Mouse (Mus musculus): ENCODE measurements around the gene Sh3d21. TPM values are rescaled to one million over a fixed set of nuclear protein-coding genes. Genes with fewer than 3 reads are reported as not detected.

Sh3d21 gene
- polyA plus RNA-seq, 1 experiment from 2014 or later, result 9.2 TPM

GRCm38 (mm10) chr4:126113243-126113642 lies 50.0 kb downstream of the Sh3d21 start:
- H3K9ac ChIP-seq (ENCODE audit: low read length), result no peak overlapping the region
- no peak overlapping the region for H3K27ac ChIP-seq (ENCODE audit: low read length)
- no peak for ATAC-seq (ENCODE audit: low read depth)
- no peak overlapping the region for H3K4me3 ChIP-seq (ENCODE audit: low read length)
- peaks cover 62% of the 10 kb centered on the region for H3K4me1 ChIP-seq (replicated peaks; ENCODE audit: control insufficient read depth, insufficient read depth, low read length)
- no peak overlapping the region for H3K4me2 ChIP-seq (ENCODE audit: low read depth, low read length)
- no peaks in the 10 kb centered on the region for H3K9me3 ChIP-seq (ENCODE audit: control insufficient read depth, low read length)
- no peaks in the 10 kb centered on the region for H3K36me3 ChIP-seq (ENCODE audit: control insufficient read depth, insufficient read depth, low read length)
- 69% methylated on average over 4 of the region's 4 CpGs for WGBS
- H3K27me3 ChIP-seq (ENCODE audit: control insufficient read depth, insufficient read depth, low read depth, low read length), result no peaks in the 10 kb centered on the region

- no peaks in the 10 kb centered on the region for H3K9me3 ChIP-seq (ENCODE audit: control insufficient read depth, low read length)
- H3K4me2 ChIP-seq (ENCODE audit: low read depth, low read length), result peak overlapping the region; percentile 45
- peaks cover 58% of the 10 kb centered on the region for H3K4me1 ChIP-seq (replicated peaks; ENCODE audit: control insufficient read depth, insufficient read depth, low read length)
- H3K4me3 ChIP-seq (ENCODE audit: low read length), result peak overlapping the region; percentile 8
- H3K36me3 ChIP-seq (ENCODE audit: control insufficient read depth, insufficient read depth, low read length), result no peaks in the 10 kb centered on the region
- H3K27ac ChIP-seq (ENCODE audit: low read length), result peak overlapping the region; percentile 93
- H3K9ac ChIP-seq (ENCODE audit: low read length), result peak overlapping the region; percentile 55
- H3K27me3 ChIP-seq (ENCODE audit: control insufficient read depth, insufficient read depth, low read depth, low read length), result no peaks in the 10 kb centered on the region
- WGBS, result 15% methylated on average over 7 of the region's 7 CpGs
- peak; percentile 10 for ATAC-seq (ENCODE audit: low read depth)
These were observed 52.1 kb downstream of the Sh3d21 start for GRCm38 (mm10) chr4:126111153-126111549.

- Histone ChIP-seq H3K4me3 (ENCODE audit: low read length) (peak overlapping the region; percentile 8), H3K36me3 (ENCODE audit: control insufficient read depth, insufficient read depth, low read length) (no peaks in the 10 kb centered on the region), H3K27me3 (ENCODE audit: control insufficient read depth, insufficient read depth, low read depth, low read length) (no peaks in the 10 kb centered on the region), H3K4me2 (ENCODE audit: low read depth, low read length) (peak overlapping the region; percentile 45), H3K9me3 (ENCODE audit: control insufficient read depth, low read length) (no peaks in the 10 kb centered on the region), H3K4me1 (replicated peaks; ENCODE audit: control insufficient read depth, insufficient read depth, low read length) (peaks cover 58% of the 10 kb centered on the region), H3K9ac (ENCODE audit: low read length) (peak overlapping the region; percentile 55), H3K27ac (ENCODE audit: low read length) (peak overlapping the region; percentile 93)
- ATAC-seq (ENCODE audit: low read depth), result peak; percentile 88
- WGBS, result 2% methylated on average over 12 of the region's 12 CpGs
These were observed 52.7 kb downstream of the Sh3d21 start for GRCm38 (mm10) chr4:126110374-126111152.

- no peak overlapping the region for H3K4me3 ChIP-seq (ENCODE audit: low read length)
- peak overlapping the region; percentile 55; the same call in 1 of the 2 replicates for H3K9ac ChIP-seq (ENCODE audit: low read length)
These were observed 53.5 kb downstream of the Sh3d21 start for GRCm38 (mm10) chr4:126109613-126110373.

GRCm38 (mm10) chr4:126108061-126108740 lies 55.1 kb downstream of the Sh3d21 start:
- H3K4me2 ChIP-seq (ENCODE audit: low read depth, low read length), result no peak overlapping the region
- 0 out of 2 replicates have a peak overlapping the region, but pooled peaks have one; percentile 13 for H3K9ac ChIP-seq (ENCODE audit: low read length)
- ATAC-seq (ENCODE audit: low read depth), result no peak
- H3K4me1 ChIP-seq (replicated peaks; ENCODE audit: control insufficient read depth, insufficient read depth, low read length), result peaks cover 60% of the 10 kb centered on the region
- no peaks in the 10 kb centered on the region for H3K9me3 ChIP-seq (ENCODE audit: control insufficient read depth, low read length)
- no peaks in the 10 kb centered on the region for H3K36me3 ChIP-seq (ENCODE audit: control insufficient read depth, insufficient read depth, low read length)
- H3K4me3 ChIP-seq (ENCODE audit: low read length), result no peak overlapping the region
- no peaks in the 10 kb centered on the region for H3K27me3 ChIP-seq (ENCODE audit: control insufficient read depth, insufficient read depth, low read depth, low read length)
- 65% methylated on average over 8 of the region's 8 CpGs for WGBS
- 0 out of 2 replicates have a peak overlapping the region, but pooled peaks have one; percentile 9 for H3K27ac ChIP-seq (ENCODE audit: low read length)

More at GRCm38 (mm10) chr4:126109613-126110373, 53.5 kb downstream of the Sh3d21 start:
- H3K4me1 ChIP-seq (replicated peaks; ENCODE audit: control insufficient read depth, insufficient read depth, low read length), result peaks cover 62% of the 10 kb centered on the region
- H3K4me2 ChIP-seq (ENCODE audit: low read depth, low read length), result peak overlapping the region; percentile 45
- no peaks in the 10 kb centered on the region for H3K27me3 ChIP-seq (ENCODE audit: control insufficient read depth, insufficient read depth, low read depth, low read length)
- peak overlapping the region; percentile 93 for H3K27ac ChIP-seq (ENCODE audit: low read length)
- H3K9me3 ChIP-seq (ENCODE audit: control insufficient read depth, low read length), result no peaks in the 10 kb centered on the region
- ATAC-seq (ENCODE audit: low read depth), result no peak
- whole genome bisulfite sequencing, result 54% methylated on average over 10 of the region's 10 CpGs
- no peaks in the 10 kb centered on the region for H3K36me3 ChIP-seq (ENCODE audit: control insufficient read depth, insufficient read depth, low read length)

GRCm38 (mm10) chr4:126105131-126105783 lies 58.0 kb downstream of the Sh3d21 start:
- H3K4me1 ChIP-seq (replicated peaks; ENCODE audit: control insufficient read depth, insufficient read depth, low read length), result peaks cover 49% of the 10 kb centered on the region
- H3K9me3 ChIP-seq (ENCODE audit: control insufficient read depth, low read length), result no peaks in the 10 kb centered on the region
- H3K9ac ChIP-seq (ENCODE audit: low read length), result no peak overlapping the region
- peak overlapping the region; percentile 76 for H3K4me2 ChIP-seq (ENCODE audit: low read depth, low read length)
- H3K27ac ChIP-seq (ENCODE audit: low read length), result no peak overlapping the region
- no peak for ATAC-seq (ENCODE audit: low read depth)
- H3K4me3 ChIP-seq (ENCODE audit: low read length), result peak overlapping the region; percentile 85
- no peaks in the 10 kb centered on the region for H3K36me3 ChIP-seq (ENCODE audit: control insufficient read depth, insufficient read depth, low read length)
- WGBS, result 53% methylated on average over 7 of the region's 7 CpGs
- no peaks in the 10 kb centered on the region for H3K27me3 ChIP-seq (ENCODE audit: control insufficient read depth, insufficient read depth, low read depth, low read length)

- H3K27me3 ChIP-seq (ENCODE audit: control insufficient read depth, insufficient read depth, low read depth, low read length), result no peaks in the 10 kb centered on the region
- H3K4me1 ChIP-seq (replicated peaks; ENCODE audit: control insufficient read depth, insufficient read depth, low read length), result peaks cover 41% of the 10 kb centered on the region
- WGBS, result 2% methylated on average over 34 of the region's 34 CpGs
- H3K9me3 ChIP-seq (ENCODE audit: control insufficient read depth, low read length), result no peaks in the 10 kb centered on the region
- no peaks in the 10 kb centered on the region for H3K36me3 ChIP-seq (ENCODE audit: control insufficient read depth, insufficient read depth, low read length)
- peak; percentile 6 for ATAC-seq (ENCODE audit: low read depth)
- H3K9ac ChIP-seq (ENCODE audit: low read length), result peak overlapping the region; percentile 87
- peak overlapping the region; percentile 69 for H3K27ac ChIP-seq (ENCODE audit: low read length)
- peak overlapping the region; percentile 85 for H3K4me3 ChIP-seq (ENCODE audit: low read length)
- H3K4me2 ChIP-seq (ENCODE audit: low read depth, low read length), result peak overlapping the region; percentile 76
These were observed 58.8 kb downstream of the Sh3d21 start for GRCm38 (mm10) chr4:126104261-126105075.

GRCm38 (mm10) chr4:126103590-126104068 lies 59.7 kb downstream of the Sh3d21 start, which contains the start of gene Stk40:
Gene Stk40, plus strand, starts transcription at chr4:126103957.
- WGBS, result under 1% methylated on average over 29 of the region's 34 CpGs
- Histone ChIP-seq H3K4me2 (ENCODE audit: low read depth, low read length) (peak within 1 kb of the TSS; percentile 85), H3K9ac (ENCODE audit: low read length) (peak within 1 kb of the TSS; percentile 87), H3K27me3 (ENCODE audit: control insufficient read depth, insufficient read depth, low read depth, low read length) (no peaks in the 10 kb centered on the region), H3K4me1 (replicated peaks; ENCODE audit: control insufficient read depth, insufficient read depth, low read length) (peaks cover 32% of the 10 kb centered on the region), H3K9me3 (ENCODE audit: control insufficient read depth, low read length) (no peaks in the 10 kb centered on the region), H3K4me3 (ENCODE audit: low read length) (peak within 1 kb of the TSS; percentile 85), H3K27ac (ENCODE audit: low read length) (peak within 1 kb of the TSS; percentile 95), H3K36me3 (ENCODE audit: control insufficient read depth, insufficient read depth, low read length) (no peaks in the 10 kb centered on the region)
- peak; percentile 96 for ATAC-seq (ENCODE audit: low read depth)

Measured in lung, embryonic 16.5 days (tissue).